Mouse (Mus musculus): ENCODE measurements around the gene Gpx1.

GRCm38 (mm10) chr9:108347540-108348289 is 9.0 kb downstream of the Gpx1 start, which contains the start of gene Usp4:
- TF ChIP-seq CTCF (IDR thresholded peaks at IDR 0.05; ENCODE audit: low read depth), result no peak
- TF ChIP-seq EP300 (optimal IDR thresholded peaks at IDR 0.05), result no peak
